Mouse (Mus musculus): ENCODE measurements around the gene Slc22a12. TPM values are rescaled to one million over a fixed set of nuclear protein-coding genes. Genes with fewer than 3 reads are reported as not detected.

Slc22a12 gene
- polyA plus RNA-seq, 1 experiment from 2014 or later: 0.13 TPM

DNA sequence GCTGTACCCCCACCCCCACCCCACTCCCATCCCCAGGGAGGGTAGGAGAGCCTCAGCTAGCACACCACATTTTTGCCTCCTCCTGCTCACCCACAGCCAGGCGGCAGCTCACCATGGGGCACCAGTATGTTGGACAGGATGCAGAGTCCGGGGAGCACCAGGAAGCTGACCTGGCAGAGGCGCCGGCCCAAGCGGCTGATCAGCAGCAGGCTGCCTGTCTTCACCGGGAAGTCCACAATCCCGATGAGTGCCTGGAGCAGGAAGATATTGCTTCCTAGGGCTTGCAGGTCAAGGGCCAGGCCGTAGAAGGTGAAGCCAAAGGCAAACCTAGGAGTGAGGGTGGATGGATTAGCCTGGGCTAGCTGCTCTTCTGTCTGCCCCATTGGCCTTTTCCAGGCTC, 5.3 kb downstream of the Slc22a12 start:
- H3K4me3 ChIP-seq (replicated peaks): no peak overlapping the region
- no peak overlapping the region for H3K9ac ChIP-seq
- no peak for ATAC-seq
- H3K9me3 ChIP-seq: no peaks in the 10 kb centered on the region
- H3K27me3 ChIP-seq (replicated peaks): peaks cover 18% of the 10 kb centered on the region
- WGBS: 63% methylated on average over 8 of the region's 8 CpGs
- no peaks in the 10 kb centered on the region for H3K36me3 ChIP-seq
- H3K4me1 ChIP-seq (replicated peaks): no peaks in the 10 kb centered on the region
- no peak overlapping the region for H3K4me2 ChIP-seq (replicated peaks)
- no peak overlapping the region for H3K27ac ChIP-seq

DNA sequence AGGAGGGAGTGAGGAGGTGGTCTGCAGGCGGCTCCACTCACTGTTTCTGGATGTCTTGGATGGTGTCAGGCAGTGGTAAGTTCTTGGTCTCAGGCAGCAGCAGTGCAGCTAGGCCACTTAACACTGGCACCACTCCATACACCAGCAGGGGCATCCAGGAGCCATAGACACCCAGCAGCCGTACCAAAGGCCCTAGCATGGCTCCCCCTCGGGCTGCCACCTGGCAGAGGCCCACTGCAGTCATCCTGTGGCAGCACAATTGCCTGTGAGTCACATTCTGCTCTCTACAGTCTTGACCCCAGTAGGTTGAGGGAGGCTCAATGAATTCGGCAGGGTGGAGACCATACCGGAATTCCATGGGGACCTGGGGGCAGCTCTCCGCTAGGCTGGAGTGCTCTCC, 6.1 kb downstream of the Slc22a12 start:
- Histone ChIP-seq H3K27me3 (replicated peaks) (peaks cover 23% of the 10 kb centered on the region), H3K4me3 (replicated peaks) (no peak overlapping the region), H3K4me1 (replicated peaks) (peaks cover 7% of the 10 kb centered on the region), H3K9ac (no peak overlapping the region), H3K27ac (no peak overlapping the region), H3K36me3 (no peaks in the 10 kb centered on the region), H3K4me2 (replicated peaks) (no peak overlapping the region), H3K9me3 (no peaks in the 10 kb centered on the region)
- ATAC-seq: no peak
- WGBS: 74% methylated on average over 6 of the region's 6 CpGs

DNA sequence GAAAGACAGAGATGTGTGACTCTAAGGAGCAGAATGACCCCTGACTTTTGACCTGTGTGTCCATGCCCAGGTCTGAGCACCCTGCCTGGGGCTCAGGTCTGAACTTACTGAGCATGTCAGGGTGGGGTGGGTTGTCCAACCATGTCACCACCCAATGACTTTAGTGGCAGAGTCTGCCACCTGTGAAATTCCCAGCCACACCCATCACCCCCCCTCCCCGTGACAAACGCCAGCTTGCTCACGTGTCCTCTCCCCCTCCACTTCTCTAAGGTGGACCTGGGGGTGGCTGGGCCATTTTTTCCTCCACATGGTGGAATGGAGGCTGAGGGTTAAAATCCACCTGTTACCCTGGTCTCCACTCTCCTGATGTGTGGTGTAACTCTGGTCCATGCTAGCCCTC, 6.6 kb downstream of the Slc22a12 start:
- no peak for ATAC-seq
- Histone ChIP-seq H3K27ac (no peak overlapping the region), H3K4me1 (replicated peaks) (peaks cover 12% of the 10 kb centered on the region), H3K9me3 (no peaks in the 10 kb centered on the region), H3K9ac (no peak overlapping the region), H3K4me3 (replicated peaks) (no peak overlapping the region), H3K27me3 (replicated peaks) (peaks cover 28% of the 10 kb centered on the region), H3K36me3 (no peaks in the 10 kb centered on the region), H3K4me2 (replicated peaks) (no peak overlapping the region)
- 62% methylated on average over 3 of the region's 3 CpGs for WGBS

DNA sequence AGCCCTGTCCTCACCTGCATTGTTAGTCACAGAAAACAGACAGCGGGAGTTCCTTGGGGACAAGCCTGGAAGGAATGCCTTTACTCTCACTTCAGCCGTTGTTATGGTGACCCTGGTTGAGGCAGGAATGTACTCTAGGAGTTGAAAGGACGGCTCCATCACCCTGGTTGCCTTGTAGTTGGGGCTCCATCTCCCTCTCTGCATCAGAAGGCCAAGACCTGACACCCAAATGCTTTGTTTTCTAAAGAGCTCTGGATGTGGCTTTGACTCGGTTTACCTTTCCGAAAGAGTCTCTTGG, 8.8 kb downstream of the Slc22a12 start:
- no peaks in the 10 kb centered on the region for H3K9me3 ChIP-seq
- no peak overlapping the region for H3K9ac ChIP-seq
- no peak overlapping the region for H3K27ac ChIP-seq
- WGBS: 62% methylated on average over 5 of the region's 5 CpGs
- H3K4me2 ChIP-seq (replicated peaks): no peak overlapping the region
- ATAC-seq: no peak
- no peaks in the 10 kb centered on the region for H3K36me3 ChIP-seq
- H3K4me1 ChIP-seq (replicated peaks): peaks cover 16% of the 10 kb centered on the region
- peaks cover 32% of the 10 kb centered on the region for H3K27me3 ChIP-seq (replicated peaks)
- H3K4me3 ChIP-seq (replicated peaks): no peak overlapping the region

DNA sequence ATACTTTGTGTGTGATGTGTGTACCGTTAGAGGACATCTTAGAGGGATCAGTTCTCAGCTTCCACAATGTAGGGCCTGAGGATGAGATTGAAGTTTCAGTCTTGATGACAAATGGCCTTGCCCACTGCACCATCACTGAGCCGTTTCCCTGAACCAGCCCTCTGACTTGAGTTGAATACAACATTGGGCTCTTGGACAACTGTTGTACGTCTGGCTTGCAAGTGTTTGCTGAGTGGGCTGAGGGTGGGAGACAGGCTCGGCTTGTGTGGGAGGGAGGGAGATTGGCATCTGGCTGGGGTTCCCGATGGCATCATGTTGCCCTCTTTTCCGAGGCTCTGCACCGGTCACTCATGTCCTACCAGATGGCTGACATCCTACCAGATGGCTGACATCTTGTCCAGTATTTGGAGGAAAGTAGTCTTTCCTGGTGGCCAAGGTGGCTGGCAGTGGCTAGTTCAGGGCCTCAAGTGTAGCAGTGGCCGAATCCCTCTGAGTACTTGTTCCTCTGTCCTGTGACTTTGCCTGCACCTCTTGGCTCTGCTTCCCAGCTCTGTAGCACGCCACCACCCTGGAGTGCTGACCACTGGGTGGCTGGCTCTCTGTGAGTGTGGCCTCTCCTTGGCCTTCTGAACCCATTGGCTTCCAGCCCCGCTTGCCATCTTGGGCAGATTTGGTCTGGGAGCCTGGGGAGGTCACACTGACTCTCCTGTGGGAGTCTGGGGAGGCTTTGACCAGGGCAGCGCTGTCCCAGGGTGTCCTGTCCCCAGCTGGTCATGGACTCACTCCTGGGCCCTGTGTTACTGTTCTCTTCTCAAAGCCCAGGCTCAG, 9.3 kb downstream of the Slc22a12 start:
- H3K9me3 ChIP-seq: no peaks in the 10 kb centered on the region
- WGBS: 76% methylated on average over 11 of the region's 11 CpGs
- H3K9ac ChIP-seq: no peak overlapping the region
- no peak overlapping the region for H3K4me2 ChIP-seq (replicated peaks)
- H3K4me3 ChIP-seq (replicated peaks): no peak overlapping the region
- H3K27me3 ChIP-seq (replicated peaks): peaks cover 32% of the 10 kb centered on the region
- H3K27ac ChIP-seq: no peak overlapping the region
- no peaks in the 10 kb centered on the region for H3K36me3 ChIP-seq
- ATAC-seq: no peak
- H3K4me1 ChIP-seq (replicated peaks): peaks cover 16% of the 10 kb centered on the region

DNA sequence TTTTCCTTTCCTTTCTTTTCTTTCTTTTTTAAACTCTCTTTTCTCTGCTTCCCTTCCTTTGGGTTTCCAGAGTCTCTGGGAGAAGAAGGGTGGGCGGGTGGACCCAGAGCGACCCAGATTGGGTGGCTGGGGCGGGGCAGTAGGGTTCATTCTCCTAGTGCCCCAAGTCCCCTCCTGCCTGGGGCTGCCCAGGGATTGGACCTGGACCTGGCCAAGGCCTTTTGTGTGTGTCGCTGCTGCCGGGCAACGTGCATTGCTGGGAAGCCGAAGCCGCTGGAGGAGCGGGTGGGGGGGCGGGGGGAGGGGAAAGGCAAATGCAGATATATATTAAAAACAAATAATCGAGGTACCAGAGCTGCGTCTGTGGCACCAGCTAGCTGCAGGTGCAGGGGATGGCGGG, 10.2 kb downstream of the Slc22a12 start:
- Histone ChIP-seq H3K4me3 (replicated peaks) (peak overlapping the region; percentile 40; the same call in 1 of the 2 replicates), H3K4me2 (replicated peaks) (peak overlapping the region; percentile 89), H3K4me1 (replicated peaks) (peaks cover 16% of the 10 kb centered on the region), H3K27me3 (replicated peaks) (peaks cover 34% of the 10 kb centered on the region), H3K27ac (no peak overlapping the region), H3K9me3 (no peaks in the 10 kb centered on the region), H3K9ac (no peak overlapping the region), H3K36me3 (no peaks in the 10 kb centered on the region)
- ATAC-seq: no peak
- 12% methylated on average over 12 of the region's 13 CpGs for WGBS

DNA sequence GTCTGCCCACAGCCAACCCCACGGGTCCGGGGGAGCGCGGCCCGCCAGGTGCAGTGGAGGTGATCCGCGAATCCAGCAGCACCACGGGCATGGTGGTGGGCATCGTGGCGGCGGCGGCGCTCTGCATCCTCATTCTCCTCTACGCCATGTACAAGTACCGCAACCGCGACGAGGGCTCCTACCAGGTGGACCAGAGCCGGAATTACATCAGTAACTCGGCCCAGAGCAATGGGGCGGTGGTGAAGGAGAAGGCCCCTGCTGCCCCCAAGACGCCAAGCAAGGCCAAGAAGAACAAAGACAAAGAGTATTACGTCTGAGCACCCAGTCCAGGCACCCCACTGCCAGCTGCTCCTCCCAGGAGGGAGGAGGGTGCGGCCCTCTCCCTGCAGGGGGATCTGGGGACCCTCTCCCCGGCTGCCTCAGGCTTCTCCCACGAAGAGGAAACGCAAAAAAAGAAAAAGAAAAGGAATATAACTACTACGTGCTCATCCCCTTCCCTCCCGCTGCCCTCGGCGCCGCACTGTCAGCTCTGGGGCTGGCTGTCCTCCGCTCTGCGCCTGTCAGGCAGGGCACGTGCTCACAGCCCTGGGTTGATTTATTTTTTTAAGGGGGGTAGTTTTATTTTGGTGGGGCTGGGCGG, 10.9 kb downstream of the Slc22a12 start:
- Histone ChIP-seq H3K27ac (no peak overlapping the region), H3K36me3 (no peaks in the 10 kb centered on the region), H3K4me2 (replicated peaks) (peak overlapping the region; percentile 89), H3K27me3 (replicated peaks) (peaks cover 34% of the 10 kb centered on the region), H3K9me3 (no peaks in the 10 kb centered on the region), H3K9ac (peak overlapping the region; percentile 36), H3K4me1 (replicated peaks) (peaks cover 16% of the 10 kb centered on the region), H3K4me3 (replicated peaks) (peak overlapping the region; percentile 40)
- 0 out of 2 replicates have a peak, but pooled peaks have one; percentile 39 for ATAC-seq
- WGBS: 1% methylated on average over 36 of the region's 36 CpGs

DNA sequence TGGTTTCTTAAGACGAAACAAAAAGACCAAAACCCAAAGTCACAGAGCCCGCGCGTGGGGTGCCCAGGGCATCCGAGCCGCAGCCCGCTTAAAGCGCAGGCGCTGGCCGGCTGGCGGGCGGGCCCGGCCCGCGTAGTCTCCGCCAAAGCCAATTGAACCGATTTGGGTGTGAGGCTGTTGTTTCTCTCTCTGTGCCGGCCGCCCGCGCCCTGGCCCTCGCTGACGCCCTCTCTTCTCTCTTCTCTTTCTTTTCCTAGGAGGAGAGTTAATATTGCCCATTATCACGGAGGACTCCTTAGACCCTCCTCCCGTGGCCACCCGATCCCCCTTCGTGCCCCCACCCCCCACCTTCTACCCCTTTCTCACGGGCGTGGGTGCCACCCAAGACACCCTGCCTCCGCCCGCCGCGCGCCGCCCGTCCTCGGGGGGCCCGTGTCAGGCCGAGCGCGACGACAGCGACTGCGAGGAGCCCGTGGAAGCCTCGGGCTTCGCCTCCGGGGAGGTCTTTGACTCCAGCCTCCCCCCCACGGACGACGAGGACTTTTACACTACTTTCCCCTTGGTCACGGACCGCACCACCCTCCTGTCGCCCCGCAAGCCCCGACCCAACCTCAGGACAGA, 11.7 kb downstream of the Slc22a12 start:
- Histone ChIP-seq H3K27ac (no peak overlapping the region), H3K9ac (peak overlapping the region; percentile 36), H3K4me3 (replicated peaks) (peak overlapping the region; percentile 40), H3K9me3 (no peaks in the 10 kb centered on the region), H3K4me2 (replicated peaks) (peak overlapping the region; percentile 89), H3K4me1 (replicated peaks) (peaks cover 16% of the 10 kb centered on the region), H3K36me3 (no peaks in the 10 kb centered on the region), H3K27me3 (replicated peaks) (peaks cover 34% of the 10 kb centered on the region)
- no peak for ATAC-seq
- 1% methylated on average over 56 of the region's 56 CpGs for WGBS

DNA sequence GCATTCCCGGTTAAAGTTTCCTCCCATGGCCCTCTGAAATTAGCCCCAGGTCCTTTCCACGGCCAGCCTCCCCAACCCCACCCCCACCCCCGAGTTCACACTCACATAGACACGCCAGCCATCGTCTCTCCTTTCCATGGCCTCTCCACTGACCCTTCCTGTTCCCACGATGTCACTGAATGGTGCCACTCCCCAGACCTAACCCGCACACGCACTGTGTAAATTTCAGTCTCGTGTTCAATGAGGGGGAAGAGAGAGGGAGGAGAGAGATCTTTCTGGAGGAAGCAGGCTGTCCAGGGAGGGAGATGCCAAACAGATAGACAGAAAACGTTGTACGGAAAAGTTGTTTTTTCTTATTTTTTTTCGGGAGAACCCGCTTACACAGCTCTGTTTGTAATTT, 12.5 kb downstream of the Slc22a12 start:
- 31% methylated on average over 13 of the region's 13 CpGs for WGBS
- Histone ChIP-seq H3K4me2 (replicated peaks) (no peak overlapping the region), H3K27ac (no peak overlapping the region), H3K27me3 (replicated peaks) (peaks cover 32% of the 10 kb centered on the region), H3K36me3 (no peaks in the 10 kb centered on the region), H3K9me3 (no peaks in the 10 kb centered on the region), H3K4me1 (replicated peaks) (peaks cover 16% of the 10 kb centered on the region), H3K9ac (no peak overlapping the region), H3K4me3 (replicated peaks) (no peak overlapping the region)
- ATAC-seq: no peak

DNA sequence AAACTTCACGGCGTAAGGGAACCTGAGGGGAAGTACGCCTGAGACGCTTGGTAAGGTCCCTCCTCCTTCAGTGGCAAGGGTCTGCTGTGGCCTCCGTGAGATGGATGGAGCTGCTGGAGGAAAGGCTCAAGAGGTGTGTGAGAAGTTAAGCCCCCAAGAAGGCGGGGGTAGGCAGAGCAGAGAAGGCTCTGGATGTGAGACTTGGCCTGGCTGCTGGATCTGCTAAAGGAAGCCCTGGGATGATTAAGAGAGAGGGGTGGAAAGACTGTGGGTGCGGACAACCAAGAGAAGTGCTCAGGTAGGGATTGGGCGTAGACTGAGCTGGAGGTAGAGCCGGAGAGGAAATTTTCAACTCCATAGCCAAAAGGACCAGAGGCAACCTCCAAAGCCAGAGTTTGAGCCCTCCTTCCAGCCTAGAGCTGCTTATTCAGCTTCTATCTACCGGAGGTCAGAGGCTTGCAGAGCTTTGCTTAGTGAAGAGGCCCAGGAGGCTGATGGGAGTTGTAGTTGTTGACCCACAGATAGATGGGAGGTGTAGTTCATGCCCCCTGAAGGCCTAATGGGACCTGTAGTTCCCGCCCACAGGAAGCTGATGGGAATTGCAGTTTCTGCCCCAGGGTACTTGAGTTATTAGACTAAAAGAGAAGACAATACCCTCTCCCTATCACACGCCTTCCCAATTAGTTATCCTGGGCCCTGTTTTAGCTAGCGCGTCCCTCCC, 13.4 kb downstream of the Slc22a12 start:
- Histone ChIP-seq H3K9me3 (no peaks in the 10 kb centered on the region), H3K27me3 (replicated peaks) (peaks cover 29% of the 10 kb centered on the region), H3K4me1 (replicated peaks) (peaks cover 16% of the 10 kb centered on the region), H3K9ac (no peak overlapping the region), H3K27ac (no peak overlapping the region), H3K36me3 (no peaks in the 10 kb centered on the region), H3K4me3 (replicated peaks) (no peak overlapping the region), H3K4me2 (replicated peaks) (no peak overlapping the region)
- ATAC-seq: peak; percentile 69
- WGBS: 64% methylated on average over 14 of the region's 14 CpGs

DNA sequence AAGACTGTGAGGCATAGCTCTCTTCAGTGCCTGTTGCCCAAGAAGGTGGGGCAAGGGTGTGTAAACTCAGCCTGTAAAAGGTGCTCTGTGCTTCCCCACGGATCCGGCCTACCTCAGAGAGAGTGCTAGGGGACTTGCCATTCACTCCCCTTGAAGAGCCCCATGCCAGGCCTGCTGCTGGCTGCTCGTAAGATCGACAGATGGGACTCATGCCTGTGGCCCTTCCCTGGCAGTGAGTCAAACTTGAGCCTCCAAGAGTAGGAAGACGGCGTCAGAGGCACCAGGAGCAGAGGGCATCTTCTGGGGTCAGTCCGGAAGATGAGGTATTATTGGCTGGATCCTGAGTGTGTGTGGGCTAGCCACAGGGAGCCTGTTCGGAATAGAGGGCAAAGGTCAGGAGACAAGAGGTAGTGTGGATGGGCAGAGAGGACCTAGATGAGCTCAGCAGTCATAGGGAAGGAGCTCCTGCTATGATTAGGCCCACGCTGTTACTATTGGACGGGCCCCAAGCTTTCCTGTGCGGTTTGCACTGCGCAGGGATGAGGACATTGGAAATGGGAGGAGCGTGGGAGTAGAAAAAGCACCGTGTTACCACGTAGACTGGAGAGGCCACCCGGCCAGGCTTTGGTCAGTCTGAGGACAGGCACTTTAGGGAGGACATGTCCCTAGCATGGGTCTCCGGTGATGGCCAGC, 14.8 kb downstream of the Slc22a12 start:
- Histone ChIP-seq H3K4me3 (replicated peaks) (no peak overlapping the region), H3K9me3 (no peaks in the 10 kb centered on the region), H3K4me2 (replicated peaks) (no peak overlapping the region), H3K4me1 (replicated peaks) (peaks cover 16% of the 10 kb centered on the region), H3K27ac (no peak overlapping the region), H3K36me3 (no peaks in the 10 kb centered on the region), H3K9ac (no peak overlapping the region), H3K27me3 (replicated peaks) (peaks cover 20% of the 10 kb centered on the region)
- 78% methylated on average over 17 of the region's 17 CpGs for WGBS
- ATAC-seq: no peak

DNA sequence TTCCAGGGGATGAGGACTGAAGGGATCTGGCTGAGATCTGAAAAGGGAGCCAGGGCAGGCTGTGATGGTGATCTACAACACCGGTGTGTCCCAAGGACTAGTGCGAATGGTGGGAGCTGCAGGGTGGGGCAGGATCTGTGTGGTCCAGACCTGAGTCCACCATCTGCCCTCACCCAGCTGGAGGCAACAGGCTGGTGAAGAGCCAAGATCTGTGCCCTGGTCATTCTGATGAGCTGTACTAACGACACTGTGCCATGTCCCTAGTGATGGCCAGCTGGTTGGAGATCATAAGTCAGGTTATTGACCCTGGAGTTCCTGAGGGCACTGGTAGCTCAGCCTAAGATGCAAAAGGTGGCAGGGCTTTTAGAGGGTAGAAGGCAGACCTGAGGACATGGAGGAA, 15.4 kb downstream of the Slc22a12 start:
- Histone ChIP-seq H3K4me1 (replicated peaks) (peaks cover 16% of the 10 kb centered on the region), H3K4me2 (replicated peaks) (no peak overlapping the region), H3K27me3 (replicated peaks) (peaks cover 16% of the 10 kb centered on the region), H3K4me3 (replicated peaks) (no peak overlapping the region), H3K27ac (no peak overlapping the region), H3K36me3 (no peaks in the 10 kb centered on the region), H3K9ac (no peak overlapping the region), H3K9me3 (no peaks in the 10 kb centered on the region)
- ATAC-seq: no peak
- 90% methylated on average over 3 of the region's 3 CpGs for WGBS

Measured in intestine, embryonic 15.5 days (tissue).